Mouse (Mus musculus): Measurements from ENCODE around the gene Senp6. TPM values are rescaled to one million over a fixed set of nuclear protein-coding genes. Genes with fewer than 3 reads are reported as not detected.

Senp6 gene
- polyA plus RNA-seq, 1 experiment from 2014 or later, result 57.8 TPM

DNA sequence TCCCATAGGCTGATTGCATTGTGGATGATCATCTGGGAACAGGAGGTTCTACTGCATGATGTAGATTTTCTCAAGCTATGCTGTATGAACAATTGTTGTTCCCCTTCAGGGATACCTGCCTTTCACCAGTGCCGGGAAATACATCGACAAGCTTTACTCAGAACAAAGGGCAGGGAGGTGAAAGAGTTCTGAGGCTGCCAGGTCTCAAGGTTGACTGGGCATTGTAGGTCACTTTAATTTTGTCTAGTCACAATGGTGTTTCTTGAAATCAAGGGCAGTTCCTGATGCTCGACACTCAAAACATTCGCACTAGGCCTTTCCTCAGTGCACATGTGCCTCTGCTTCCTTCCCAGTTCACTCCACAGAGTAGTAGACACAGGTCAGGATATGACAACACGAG lies 114.1 kb downstream of the Senp6 start:
- H3K27ac ChIP-seq (ENCODE audit: low read depth), result no peak overlapping the region
- no peak for ATAC-seq (replicated peaks; ENCODE audit: low FRiP score, low TSS enrichment, low read depth)
- 90% methylated on average over 5 of the region's 5 CpGs for WGBS
- H3K27me3 ChIP-seq (replicated peaks; ENCODE audit: control insufficient read depth, insufficient read depth, low read length), result no peaks in the 10 kb centered on the region
- DNase-seq (ENCODE audit: low spot score), result no peak
- no peak overlapping the region for H3K4me2 ChIP-seq (ENCODE audit: low read length)
- no peaks in the 10 kb centered on the region for H3K36me3 ChIP-seq (ENCODE audit: control insufficient read depth, insufficient read depth, low read length)
- H3K9me3 ChIP-seq (ENCODE audit: control insufficient read depth, low read length), result no peaks in the 10 kb centered on the region
- no peak overlapping the region for H3K4me3 ChIP-seq (ENCODE audit: low read depth, low read length)
- no peak overlapping the region for H3K9ac ChIP-seq (ENCODE audit: low read length)
- H3K4me1 ChIP-seq (replicated peaks; ENCODE audit: control insufficient read depth, insufficient read depth, low read length), result peaks cover 12% of the 10 kb centered on the region

DNA sequence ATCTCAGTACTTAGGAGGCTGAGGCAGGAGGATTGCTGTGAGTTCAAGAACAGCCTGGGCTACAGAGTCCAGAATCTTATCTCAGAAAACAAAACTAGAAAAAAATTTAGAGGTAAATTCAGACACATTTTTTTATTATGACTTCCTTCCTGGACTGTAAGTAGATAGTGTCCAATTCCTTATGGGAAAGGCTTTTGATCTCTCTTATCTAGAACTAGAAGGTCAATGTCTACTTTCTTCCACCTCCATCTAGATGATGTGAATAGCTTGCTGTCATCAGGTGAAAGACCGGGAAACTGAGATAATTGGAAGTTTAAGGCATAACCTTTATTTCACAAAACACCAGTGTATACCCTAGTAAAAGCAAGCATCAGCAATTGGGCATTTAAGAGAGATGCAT lies 115.0 kb downstream of the Senp6 start:
- H3K27ac ChIP-seq (ENCODE audit: low read depth), result no peak overlapping the region
- 79% methylated on average over 1 of the region's 1 CpGs for WGBS
- no peak overlapping the region for H3K4me3 ChIP-seq (ENCODE audit: low read depth, low read length)
- H3K9ac ChIP-seq (ENCODE audit: low read length), result no peak overlapping the region
- H3K4me1 ChIP-seq (replicated peaks; ENCODE audit: control insufficient read depth, insufficient read depth, low read length), result peaks cover 7% of the 10 kb centered on the region
- H3K36me3 ChIP-seq (ENCODE audit: control insufficient read depth, insufficient read depth, low read length), result no peaks in the 10 kb centered on the region
- H3K27me3 ChIP-seq (replicated peaks; ENCODE audit: control insufficient read depth, insufficient read depth, low read length), result no peaks in the 10 kb centered on the region
- H3K9me3 ChIP-seq (ENCODE audit: control insufficient read depth, low read length), result no peaks in the 10 kb centered on the region
- DNase-seq (ENCODE audit: low spot score), result no peak
- H3K4me2 ChIP-seq (ENCODE audit: low read length), result no peak overlapping the region
- no peak for ATAC-seq (replicated peaks; ENCODE audit: low FRiP score, low TSS enrichment, low read depth)

DNA sequence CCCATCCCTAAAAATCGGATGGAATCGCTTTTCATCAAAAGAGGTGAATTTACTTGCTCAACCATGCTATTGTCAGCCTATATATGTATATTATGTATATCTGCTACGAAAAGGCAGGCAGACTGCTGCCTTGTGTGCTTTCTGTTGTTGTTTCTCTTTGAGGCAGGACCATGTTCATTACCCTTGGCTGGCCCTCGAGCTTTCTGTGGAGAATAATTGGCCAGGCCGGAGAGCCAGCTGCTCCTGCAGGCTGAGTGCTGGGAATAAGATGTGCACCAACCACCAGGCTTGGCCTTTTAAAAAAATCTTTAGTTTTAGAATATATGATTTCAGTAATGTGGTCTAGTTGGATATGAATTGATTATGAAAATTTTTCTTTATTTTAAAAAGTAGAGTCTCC lies 117.4 kb downstream of the Senp6 start:
- ATAC-seq (replicated peaks; ENCODE audit: low FRiP score, low TSS enrichment, low read depth) (no peak), DNase-seq (ENCODE audit: low spot score) (no peak)
- Histone ChIP-seq H3K27ac (ENCODE audit: low read depth) (no peak overlapping the region), H3K36me3 (ENCODE audit: control insufficient read depth, insufficient read depth, low read length) (no peaks in the 10 kb centered on the region), H3K9ac (ENCODE audit: low read length) (no peak overlapping the region), H3K4me1 (replicated peaks; ENCODE audit: control insufficient read depth, insufficient read depth, low read length) (no peaks in the 10 kb centered on the region), H3K9me3 (ENCODE audit: control insufficient read depth, low read length) (no peaks in the 10 kb centered on the region), H3K4me2 (ENCODE audit: low read length) (no peak overlapping the region), H3K4me3 (ENCODE audit: low read depth, low read length) (no peak overlapping the region), H3K27me3 (replicated peaks; ENCODE audit: control insufficient read depth, insufficient read depth, low read length) (no peaks in the 10 kb centered on the region)
- 81% methylated on average over 5 of the region's 5 CpGs for WGBS

DNA sequence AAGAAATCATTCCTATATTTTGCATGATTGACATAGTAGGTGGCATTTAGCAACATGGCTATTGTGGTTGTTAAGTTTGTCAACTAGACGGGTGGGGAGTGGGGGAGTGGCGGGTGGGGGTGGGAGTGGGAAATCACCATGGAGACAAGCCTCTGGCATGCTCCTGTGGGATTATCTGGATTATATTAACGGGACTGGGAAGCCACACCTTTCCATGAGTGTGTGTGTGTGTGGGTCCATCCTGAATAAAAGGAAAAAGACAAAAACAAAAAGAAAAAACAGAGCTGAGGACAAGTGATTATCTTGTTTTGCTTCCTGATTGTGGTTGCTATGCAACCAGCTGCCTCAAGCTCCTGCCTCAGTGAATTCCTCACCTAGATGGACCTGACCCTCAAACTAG lies 119.0 kb downstream of the Senp6 start:
- no peak for ATAC-seq (replicated peaks; ENCODE audit: low FRiP score, low TSS enrichment, low read depth)
- 67% methylated on average over 3 of the region's 3 CpGs for WGBS
- H3K4me1 ChIP-seq (replicated peaks; ENCODE audit: control insufficient read depth, insufficient read depth, low read length), result no peaks in the 10 kb centered on the region
- H3K4me3 ChIP-seq (ENCODE audit: low read depth, low read length), result no peak overlapping the region
- H3K27me3 ChIP-seq (replicated peaks; ENCODE audit: control insufficient read depth, insufficient read depth, low read length), result no peaks in the 10 kb centered on the region
- no peak overlapping the region for H3K9ac ChIP-seq (ENCODE audit: low read length)
- no peak overlapping the region for H3K4me2 ChIP-seq (ENCODE audit: low read length)
- no peaks in the 10 kb centered on the region for H3K9me3 ChIP-seq (ENCODE audit: control insufficient read depth, low read length)
- no peak for DNase-seq (ENCODE audit: low spot score)
- no peaks in the 10 kb centered on the region for H3K36me3 ChIP-seq (ENCODE audit: control insufficient read depth, insufficient read depth, low read length)
- H3K27ac ChIP-seq (ENCODE audit: low read depth), result no peak overlapping the region

DNA sequence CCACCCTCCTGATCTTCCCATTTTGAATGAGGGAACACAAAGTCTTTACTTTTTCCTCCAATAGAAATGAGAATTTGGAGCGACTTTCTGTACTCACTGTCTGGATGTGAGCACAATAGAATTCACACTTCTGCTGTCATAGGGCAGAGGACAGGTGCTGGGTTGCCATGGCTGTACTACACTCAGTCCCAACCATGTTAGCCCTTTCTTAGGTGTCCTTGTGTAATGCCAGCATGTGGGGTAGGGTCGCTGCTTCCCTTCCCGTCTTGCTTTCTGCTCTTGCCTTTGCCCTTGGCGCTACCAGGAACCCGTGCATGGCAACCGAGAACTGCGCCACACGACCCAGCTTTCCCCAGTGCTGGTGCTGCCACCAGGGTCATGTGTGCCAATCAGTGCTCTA lies 120.0 kb downstream of the Senp6 start:
- Histone ChIP-seq H3K36me3 (ENCODE audit: control insufficient read depth, insufficient read depth, low read length) (no peaks in the 10 kb centered on the region), H3K27ac (ENCODE audit: low read depth) (no peak overlapping the region), H3K9me3 (ENCODE audit: control insufficient read depth, low read length) (no peaks in the 10 kb centered on the region), H3K4me1 (replicated peaks; ENCODE audit: control insufficient read depth, insufficient read depth, low read length) (no peaks in the 10 kb centered on the region), H3K27me3 (replicated peaks; ENCODE audit: control insufficient read depth, insufficient read depth, low read length) (no peaks in the 10 kb centered on the region), H3K4me3 (ENCODE audit: low read depth, low read length) (no peak overlapping the region), H3K4me2 (ENCODE audit: low read length) (no peak overlapping the region), H3K9ac (ENCODE audit: low read length) (no peak overlapping the region)
- 91% methylated on average over 8 of the region's 8 CpGs for WGBS
- no peak for ATAC-seq (replicated peaks; ENCODE audit: low FRiP score, low TSS enrichment, low read depth)
- peak; percentile 35 for DNase-seq (ENCODE audit: low spot score)

DNA sequence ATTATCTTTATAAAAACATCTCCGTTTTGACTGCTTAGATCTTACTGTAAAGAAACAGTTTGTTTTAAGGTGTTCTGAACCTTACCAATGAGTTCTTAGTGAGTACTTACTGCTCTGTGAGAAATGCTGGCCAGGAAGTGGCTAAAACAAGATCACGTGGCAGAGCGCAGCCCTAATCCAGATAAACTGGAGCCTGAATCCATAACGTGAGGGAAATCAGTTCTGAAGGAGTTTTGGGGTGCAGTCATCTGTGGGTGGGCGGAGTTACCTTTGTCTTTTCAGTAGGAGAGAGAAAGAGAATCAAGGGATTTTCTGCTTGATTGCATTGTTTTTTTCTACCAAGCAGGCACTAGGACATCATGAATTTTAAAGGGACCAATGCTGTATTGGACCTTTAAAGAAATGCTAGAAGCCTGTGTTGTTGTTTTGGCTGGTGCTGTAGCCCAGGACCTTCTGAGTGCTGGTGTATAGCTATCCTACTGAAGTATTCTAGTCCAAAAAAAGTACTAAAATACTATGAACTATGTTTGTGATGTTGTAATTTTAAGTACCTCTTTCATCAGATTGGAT lies 121.7 kb downstream of the Senp6 start:
- Histone ChIP-seq H3K27me3 (replicated peaks; ENCODE audit: control insufficient read depth, insufficient read depth, low read length) (no peaks in the 10 kb centered on the region), H3K4me1 (replicated peaks; ENCODE audit: control insufficient read depth, insufficient read depth, low read length) (no peaks in the 10 kb centered on the region), H3K27ac (ENCODE audit: low read depth) (no peak overlapping the region), H3K9me3 (ENCODE audit: control insufficient read depth, low read length) (no peaks in the 10 kb centered on the region), H3K36me3 (ENCODE audit: control insufficient read depth, insufficient read depth, low read length) (no peaks in the 10 kb centered on the region), H3K4me2 (ENCODE audit: low read length) (no peak overlapping the region), H3K9ac (ENCODE audit: low read length) (no peak overlapping the region), H3K4me3 (ENCODE audit: low read depth, low read length) (no peak overlapping the region)
- DNase-seq (ENCODE audit: low spot score) (no peak), ATAC-seq (replicated peaks; ENCODE audit: low FRiP score, low TSS enrichment, low read depth) (no peak)
- WGBS, result 61% methylated on average over 5 of the region's 5 CpGs

DNA sequence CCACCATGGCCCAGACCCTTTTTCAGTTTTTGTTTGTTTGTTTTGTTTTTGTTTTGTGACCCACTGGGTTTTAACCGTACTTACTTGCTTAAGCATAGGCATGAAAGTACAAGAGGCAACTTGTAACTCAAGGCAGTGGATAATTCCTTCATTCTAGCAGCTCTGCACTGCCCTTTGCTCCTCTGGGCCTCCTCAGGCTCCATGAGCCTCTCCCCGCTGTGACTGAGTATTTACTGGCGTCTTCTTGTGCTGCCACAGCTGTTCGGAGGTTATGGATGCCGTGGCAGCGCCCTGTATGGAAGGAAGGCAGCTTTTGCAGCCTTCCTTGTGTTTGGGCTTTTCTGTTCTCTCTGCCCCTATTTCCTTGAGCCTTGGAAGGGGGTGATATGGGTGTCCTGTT lies 124.5 kb downstream of the Senp6 start:
- H3K4me2 ChIP-seq (ENCODE audit: low read length), result no peak overlapping the region

DNA sequence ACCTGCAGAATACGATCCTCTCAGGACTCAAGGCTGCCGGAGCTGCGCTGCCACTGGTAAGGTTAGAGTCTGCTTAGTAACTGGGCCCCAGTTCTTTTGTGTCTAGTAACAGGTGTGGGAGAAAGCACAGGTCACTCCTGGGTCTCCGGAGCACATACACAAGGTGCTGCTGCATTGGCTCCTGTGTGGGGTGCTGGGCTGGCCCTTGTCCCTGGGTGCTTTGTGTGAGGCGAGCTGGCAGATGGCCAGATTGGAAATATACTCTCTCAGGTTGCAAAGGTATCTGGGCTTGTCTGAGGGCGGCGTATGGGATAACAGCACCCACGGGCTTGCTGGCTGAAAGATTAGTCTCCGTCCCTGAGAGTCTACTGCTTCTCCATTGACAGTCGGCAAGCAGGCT lies 125.6 kb downstream of the Senp6 start:
- peak; percentile 48 for DNase-seq (ENCODE audit: low spot score)
- WGBS, result 78% methylated on average over 10 of the region's 10 CpGs
- H3K27ac ChIP-seq (ENCODE audit: low read depth), result no peak overlapping the region

More for the DNA sequence above, 124.5 kb downstream of the Senp6 start:
- DNase-seq (ENCODE audit: low spot score) (peak; percentile 42), ATAC-seq (replicated peaks; ENCODE audit: low FRiP score, low TSS enrichment, low read depth) (no peak)
- Histone ChIP-seq H3K27me3 (replicated peaks; ENCODE audit: control insufficient read depth, insufficient read depth, low read length) (no peaks in the 10 kb centered on the region), H3K36me3 (ENCODE audit: control insufficient read depth, insufficient read depth, low read length) (no peaks in the 10 kb centered on the region), H3K4me3 (ENCODE audit: low read depth, low read length) (no peak overlapping the region), H3K9ac (ENCODE audit: low read length) (no peak overlapping the region), H3K27ac (ENCODE audit: low read depth) (no peak overlapping the region), H3K9me3 (ENCODE audit: control insufficient read depth, low read length) (no peaks in the 10 kb centered on the region), H3K4me1 (replicated peaks; ENCODE audit: control insufficient read depth, insufficient read depth, low read length) (0 out of 2 replicates have a peak, but pooled peaks cover under 1% of the 10 kb centered on the region)
- WGBS, result 76% methylated on average over 6 of the region's 6 CpGs

DNA sequence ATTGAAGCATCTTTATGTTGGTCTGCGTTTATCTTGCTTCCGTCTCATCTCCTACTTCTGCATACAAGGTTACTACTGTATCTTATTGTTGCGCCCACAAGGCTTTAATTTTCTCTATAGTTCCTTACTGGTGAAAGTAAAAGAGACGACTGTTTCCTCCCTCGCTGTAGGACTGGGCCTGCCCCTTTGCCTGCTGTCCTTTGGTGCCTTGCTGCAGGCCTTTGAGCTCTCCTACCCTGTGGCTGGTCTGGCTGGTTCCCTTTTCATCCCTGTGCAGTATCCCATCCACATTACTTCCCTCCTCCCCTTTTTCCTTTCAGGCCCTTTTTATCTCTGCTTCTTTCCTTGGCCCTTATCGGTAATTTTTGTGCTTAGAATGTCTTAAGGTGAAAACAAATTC lies 127.7 kb downstream of the Senp6 start:
- no peak overlapping the region for H3K9ac ChIP-seq (ENCODE audit: low read length)
- H3K27ac ChIP-seq (ENCODE audit: low read depth), result no peak overlapping the region
- peak; percentile 34 for DNase-seq (ENCODE audit: low spot score)
- H3K36me3 ChIP-seq (ENCODE audit: control insufficient read depth, insufficient read depth, low read length), result no peaks in the 10 kb centered on the region
- no peak overlapping the region for H3K4me2 ChIP-seq (ENCODE audit: low read length)
- no peak overlapping the region for H3K4me3 ChIP-seq (ENCODE audit: low read depth, low read length)
- H3K9me3 ChIP-seq (ENCODE audit: control insufficient read depth, low read length), result no peaks in the 10 kb centered on the region
- H3K4me1 ChIP-seq (replicated peaks; ENCODE audit: control insufficient read depth, insufficient read depth, low read length), result 0 out of 2 replicates have a peak, but pooled peaks cover 3% of the 10 kb centered on the region
- WGBS, result 73% methylated on average over 6 of the region's 6 CpGs
- ATAC-seq (replicated peaks; ENCODE audit: low FRiP score, low TSS enrichment, low read depth), result no peak
- no peaks in the 10 kb centered on the region for H3K27me3 ChIP-seq (replicated peaks; ENCODE audit: control insufficient read depth, insufficient read depth, low read length)

More for the DNA sequence above, 125.6 kb downstream of the Senp6 start:
- Histone ChIP-seq H3K4me3 (ENCODE audit: low read depth, low read length) (no peak overlapping the region), H3K4me2 (ENCODE audit: low read length) (no peak overlapping the region), H3K9ac (ENCODE audit: low read length) (no peak overlapping the region), H3K36me3 (ENCODE audit: control insufficient read depth, insufficient read depth, low read length) (no peaks in the 10 kb centered on the region), H3K9me3 (ENCODE audit: control insufficient read depth, low read length) (no peaks in the 10 kb centered on the region), H3K4me1 (replicated peaks; ENCODE audit: control insufficient read depth, insufficient read depth, low read length) (0 out of 2 replicates have a peak, but pooled peaks cover 3% of the 10 kb centered on the region), H3K27me3 (replicated peaks; ENCODE audit: control insufficient read depth, insufficient read depth, low read length) (no peaks in the 10 kb centered on the region)
- ATAC-seq (replicated peaks; ENCODE audit: low FRiP score, low TSS enrichment, low read depth), result no peak

All from intestine, embryonic 14.5 days (tissue).